Mouse (Mus musculus) MEL (cell line): ENCODE data around the gene Irak2.

Source experiments
- CHD1 ChIP-seq: IDR thresholded peaks from 2 replicates; pipeline ENCODE4 v1.6.1; 2012; ENCODE audit warnings: low read depth, mild to moderate bottlenecking, inconsistent platforms, low read length, improper control_type of control experiment
- CHD2 ChIP-seq: IDR thresholded peaks from 2 replicates; pipeline ENCODE4 v1.6.1; 2011; ENCODE audit warnings: low read length, improper control_type of control experiment
- CTCF ChIP-seq, 3 experiments: IDR thresholded peaks in 2 of 3; conservative IDR thresholded peaks in 1 of 3; 2 replicates each; pipeline ENCODE4 v1.5.1; 2011 to 2012; ENCODE audit warnings: low read length in 3 of 3, low read depth in 2 of 3, mild to moderate bottlenecking in 2 of 3, improper control_type of control experiment in 1 of 3, inconsistent platforms in 1 of 3, mixed read lengths in 1 of 3, moderate library complexity in 1 of 3; ENCODE audit not compliant: control insufficient read depth in 1 of 3, insufficient read depth in 1 of 3, poor library complexity in 1 of 3, severe bottlenecking in 1 of 3
- E2F4 ChIP-seq: IDR thresholded peaks from 2 replicates; pipeline ENCODE4 v1.6.1; 2011; ENCODE audit warnings: low read depth, low read length, improper control_type of control experiment, borderline replicate concordance
- EP300 ChIP-seq, 2 experiments: IDR thresholded peaks; 2 replicates each; pipeline ENCODE4 v1.6.1; 2011; ENCODE audit warnings: improper control_type of control experiment in 2 of 2, low read length in 2 of 2, low read depth in 1 of 2, mild to moderate bottlenecking in 1 of 2
- GABPA ChIP-seq: IDR thresholded peaks from 2 replicates; pipeline ENCODE4 v1.6.1; 2012; ENCODE audit warnings: low read depth, mild to moderate bottlenecking, inconsistent platforms, low read length, improper control_type of control experiment, moderate library complexity
- MAFK ChIP-seq: IDR thresholded peaks from 2 replicates; pipeline ENCODE4 v1.6.1; 2011; ENCODE audit warnings: low read depth, mild to moderate bottlenecking, low read length, improper control_type of control experiment, borderline replicate concordance
- MAX ChIP-seq: IDR thresholded peaks from 2 replicates; pipeline ENCODE4 v1.6.1; 2011; ENCODE audit warnings: low read length, improper control_type of control experiment
- MAZ ChIP-seq: IDR thresholded peaks from 2 replicates; pipeline ENCODE4 v1.6.1; 2012; ENCODE audit warnings: low read depth, mild to moderate bottlenecking, inconsistent platforms, low read length, improper control_type of control experiment
- NELFE ChIP-seq: IDR thresholded peaks from 2 replicates; pipeline ENCODE4 v1.6.1; 2011; ENCODE audit warnings: low read depth, low read length, improper control_type of control experiment
- POLR2A ChIP-seq, 2 experiments: IDR thresholded peaks; 2 replicates each; pipeline ENCODE4 v1.6.1; 2011 to 2012; ENCODE audit warnings: low read length in 2 of 2, mild to moderate bottlenecking in 2 of 2, control low read depth in 1 of 2, improper control_type of control experiment in 1 of 2, low read depth in 1 of 2, moderate library complexity in 1 of 2; ENCODE audit not compliant: control insufficient read depth in 1 of 2, insufficient read depth in 1 of 2, poor library complexity in 1 of 2
- RCOR1 ChIP-seq: IDR thresholded peaks from 2 replicates; pipeline ENCODE4 v1.6.1; 2012; ENCODE audit warnings: low read depth, mild to moderate bottlenecking, inconsistent platforms, low read length, improper control_type of control experiment
- SIN3A ChIP-seq: IDR thresholded peaks from 2 replicates; pipeline ENCODE4 v1.6.1; 2012; ENCODE audit warnings: low read length, improper control_type of control experiment, inconsistent platforms
- ZNF384 ChIP-seq: IDR thresholded peaks from 2 replicates; pipeline ENCODE4 v1.6.1; 2012; ENCODE audit warnings: low read depth, mild to moderate bottlenecking, inconsistent platforms, low read length, improper control_type of control experiment

DNA sequence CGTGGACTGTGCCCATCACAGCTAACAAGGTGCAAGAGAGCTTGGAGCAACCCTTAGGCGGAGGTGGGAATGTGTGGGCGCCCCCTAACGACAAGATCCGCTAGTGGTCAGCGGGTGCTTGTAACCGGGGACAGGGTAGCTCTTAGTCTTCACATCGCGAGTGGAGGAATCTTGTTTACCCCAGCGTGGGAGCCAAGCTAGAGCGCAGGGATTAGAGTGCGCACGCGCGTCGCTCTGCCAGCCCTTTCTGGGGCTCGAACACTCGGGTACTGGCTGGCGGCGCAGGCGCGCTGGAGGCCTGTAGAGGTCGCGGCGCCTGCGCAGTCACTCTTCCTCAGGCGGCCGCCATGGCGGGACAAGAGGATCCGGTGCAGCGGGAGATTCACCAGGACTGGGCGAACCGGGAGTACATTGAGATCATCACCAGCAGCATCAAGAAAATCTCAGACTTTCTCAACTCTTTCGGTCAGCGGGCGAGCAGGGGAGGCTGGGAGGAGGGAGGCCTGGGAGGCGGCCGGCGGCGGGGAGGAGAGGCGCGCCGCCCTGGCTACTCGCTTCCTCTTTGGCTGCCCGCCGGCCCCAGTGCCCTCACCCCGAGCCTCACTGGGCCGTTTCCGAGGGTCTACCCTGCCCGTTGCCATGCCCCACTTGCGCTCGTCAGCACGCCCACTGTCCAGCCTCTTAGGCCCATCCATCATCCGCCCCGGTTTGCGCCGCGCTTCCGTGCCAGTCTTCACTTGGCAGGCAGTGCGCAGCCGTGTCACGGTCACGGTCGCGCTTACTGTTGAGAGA, 33.6 kb upstream of the Irak2 start, which contains the start of gene Brk1:
- peak in 2 of 3 experiments; percentile 44 to 50; a peak in 4 of 6 replicates for TF ChIP-seq CTCF (IDR thresholded peaks at IDR 0.05 in 2 of 3, conservative IDR thresholded peaks at IDR 0.05 in 1 of 3; ENCODE audit: control insufficient read depth in 1 of 3, insufficient read depth in 1 of 3, low read depth in 2 of 3, low read length in 3 of 3, poor library complexity in 1 of 3, severe bottlenecking in 1 of 3)
- no peak for TF ChIP-seq ZNF384
- TF ChIP-seq EP300 (IDR thresholded peaks at IDR 0.05; ENCODE audit: low read depth in 1 of 2, low read length in 2 of 2): no peak
- peak; percentile 52 to 90; a peak in 3 of 4 replicates for TF ChIP-seq POLR2A (IDR thresholded peaks at IDR 0.05; ENCODE audit: control insufficient read depth in 1 of 2, insufficient read depth in 1 of 2, low read depth in 1 of 2, low read length in 2 of 2, poor library complexity in 1 of 2)
- TF ChIP-seq SIN3A: no peak; the same call in none of the 2 replicates
- TF ChIP-seq E2F4: no peak
- no peak for TF ChIP-seq MAZ
- TF ChIP-seq CHD1: no peak
- TF ChIP-seq GABPA: no peak
- TF ChIP-seq MAFK: no peak
- TF ChIP-seq NELFE: peak; percentile 93
- TF ChIP-seq MAX: no peak
- no peak for TF ChIP-seq CHD2
- no peak for TF ChIP-seq RCOR1
